Mouse (Mus musculus) right cerebral cortex, adult 2 months (tissue): Measurements from ENCODE around the gene Psmd12.
A peak's percentile ranks its signal among the peaks of the same experiment; 100 is the strongest.

Source experiments
- DNase-seq, 2 experiments: peaks; one replicate each; pipeline ENCODE4 v3.0.0; 2021 to 2022; ENCODE audit warnings: low spot score in 2 of 2

Gene Psmd12

GRCm38 (mm10) chr11:107510362-107511269 lies 31.3 kb downstream of the Psmd12 start:
- no peak for DNase-seq

GRCm38 (mm10) chr11:107511954-107512353 lies 32.7 kb downstream of the Psmd12 start:
- DNase-seq = peak; percentile 72 to 73

GRCm38 (mm10) chr11:107513047-107513446 lies 33.8 kb downstream of the Psmd12 start:
- DNase-seq = no peak

- DNase-seq = no peak
Observed at GRCm38 (mm10) chr11:107516387-107516786, 37.1 kb downstream of the Psmd12 start.

GRCm38 (mm10) chr11:107518645-107519429 lies 39.6 kb downstream of the Psmd12 start:
- DNase-seq = no peak

- no peak for DNase-seq
Observed at GRCm38 (mm10) chr11:107521153-107521552, 41.9 kb downstream of the Psmd12 start.

- no peak for DNase-seq
Observed at GRCm38 (mm10) chr11:107524966-107525365, 45.7 kb downstream of the Psmd12 start.

GRCm38 (mm10) chr11:107527632-107528031 lies 48.3 kb downstream of the Psmd12 start:
- no peak for DNase-seq

- peak in 1 of 2 experiments; percentile 2 for DNase-seq
Observed at GRCm38 (mm10) chr11:107529320-107529719, 50.0 kb downstream of the Psmd12 start.

- DNase-seq = no peak
Observed at GRCm38 (mm10) chr11:107531445-107531844, 52.2 kb downstream of the Psmd12 start.

GRCm38 (mm10) chr11:107532271-107532670 lies 53.0 kb downstream of the Psmd12 start:
- DNase-seq = no peak

GRCm38 (mm10) chr11:107538994-107539393 lies 59.7 kb downstream of the Psmd12 start:
- no peak for DNase-seq

- DNase-seq = no peak
Observed at GRCm38 (mm10) chr11:107540339-107540738, 61.1 kb downstream of the Psmd12 start.

- DNase-seq = peak in 1 of 2 experiments; percentile 6
Observed at GRCm38 (mm10) chr11:107545747-107546476, 66.6 kb downstream of the Psmd12 start.

GRCm38 (mm10) chr11:107546667-107547301 lies 67.5 kb downstream of the Psmd12 start:
- DNase-seq = peak in 1 of 2 experiments; percentile 9

GRCm38 (mm10) chr11:107547351-107548203 lies 68.3 kb downstream of the Psmd12 start, which contains the start of gene Helz:
Gene Helz, plus strand, starts transcription at chr11:107547930.
- peak; percentile 46 to 62 for DNase-seq

GRCm38 (mm10) chr11:107548204-107548975 lies 69.1 kb downstream of the Psmd12 start:
- DNase-seq = no peak
